Mouse (Mus musculus): Measurements from ENCODE around the gene Elane.

- TF ChIP-seq CTCF (IDR thresholded peaks at IDR 0.05; ENCODE audit: control insufficient read depth, insufficient read depth, insufficient read length) = no peak
- no peak for TF ChIP-seq USF1 (IDR thresholded peaks at IDR 0.05; ENCODE audit: low read depth)
- TF ChIP-seq MAX (IDR thresholded peaks at IDR 0.05) = no peak
- TF ChIP-seq MYOG (IDR thresholded peaks at IDR 0.05; ENCODE audit: control insufficient read depth, extremely low read depth, insufficient read length) = no peak
- TF ChIP-seq CEBPB (IDR thresholded peaks at IDR 0.05; ENCODE audit: low read depth) = no peak
- no peak for TF ChIP-seq FOSL1 (IDR thresholded peaks at IDR 0.05; ENCODE audit: insufficient read depth, low read length, poor library complexity, severe bottlenecking)
- TF ChIP-seq MYOD1 (IDR thresholded peaks at IDR 0.05; ENCODE audit: control insufficient read depth, insufficient read length, low read depth) = no peak
Observed at GRCm38 (mm10) chr10:79856704-79857451, 29.2 kb upstream of the Elane start.
